Mouse (Mus musculus) intestine, postnatal 0 days (tissue): ENCODE measurements around the gene Gm1113. TPM values are rescaled to one million over a fixed set of nuclear protein-coding genes. Genes with fewer than 3 reads are reported as not detected.

Source experiments
- ATAC-seq: fragments of 200-750 bp; cut with Nextera tagmentation; 2 replicates; pipeline ENCODE4 v1.8.0; 2017; ENCODE audit warnings: mild to moderate bottlenecking, moderate TSS enrichment, moderate library complexity
- H3K27ac ChIP-seq: fragments of 300-500 bp; sonication (generic); 2 replicates; pipeline ENCODE4 v1.5.1; 2014; ENCODE audit warnings: mild to moderate bottlenecking, low read depth, low read length, moderate library complexity
- H3K27me3 ChIP-seq: fragments of 300-500 bp; sonication (generic); replicated peaks from 2 replicates; pipeline ENCODE4 v1.6.1; 2014; ENCODE audit warnings: low read length, mixed read lengths; ENCODE audit not compliant: control insufficient read depth, insufficient read depth
- H3K36me3 ChIP-seq: fragments of 300-500 bp; sonication (generic); 2 replicates; pipeline ENCODE4 v1.6.1; 2014; ENCODE audit warnings: mild to moderate bottlenecking, moderate library complexity; ENCODE audit not compliant: control insufficient read depth, insufficient read depth
- H3K4me1 ChIP-seq: fragments of 300-500 bp; sonication (generic); replicated peaks from 2 replicates; pipeline ENCODE4 v1.6.1; 2014; ENCODE audit warnings: antibody characterized with exemption, low read length, mixed read lengths; ENCODE audit not compliant: control insufficient read depth, insufficient read depth
- H3K4me2 ChIP-seq: fragments of 300-500 bp; sonication (generic); replicated peaks from 2 replicates; pipeline ENCODE4 v1.6.1; 2014; ENCODE audit warnings: low read depth, mild to moderate bottlenecking, moderate library complexity
- H3K4me3 ChIP-seq: fragments of 300-500 bp; sonication (generic); 2 replicates; pipeline ENCODE4 v1.5.1; 2014; ENCODE audit warnings: low read depth, low read length
- H3K9ac ChIP-seq: fragments of 300-500 bp; sonication (generic); 2 replicates; pipeline ENCODE4 v1.6.1; 2014; ENCODE audit warnings: mild to moderate bottlenecking, low read depth, low read length
- H3K9me3 ChIP-seq: fragments of 300-500 bp; sonication (generic); 2 replicates; pipeline ENCODE4 v1.6.1; 2016; ENCODE audit warnings: mixed run types; ENCODE audit not compliant: control insufficient read depth
- CTCF ChIP-seq: sonication (generic); IDR thresholded peaks from 2 replicates; pipeline ENCODE4 v1.5.1; 2016; ENCODE audit warnings: low read depth, mild to moderate bottlenecking, control low read depth, antibody characterized with exemption, moderate library complexity
- WGBS: fragments of 180-500 bp; shearing (Covaris S2); extraction: QIAGEN DNeasy Blood & Tissue Kit; methylation state at CpG from one replicate; pipeline ENCODE4 v1.1.7; 2014; 5-methylcytosine and 5-hydroxymethylcytosine counted together
- polyA plus RNA-seq: library from polyadenylated mRNA; unstranded; fragments of >200 nt; fragmentation: Nextera tagmentation; extraction: Ambion mirVana; gene quantifications from 2 replicates; pipeline ENCODE4 v1.2.1, GENCODE M21; 2015

The Gm1113 gene
- polyA plus RNA-seq, 1 experiment from 2014 or later, result not detected

GRCm38 (mm10) chr9:35508234-35508633 lies 9.8 kb downstream of the Gm1113 start:
- Histone ChIP-seq H3K4me1 (no peaks in the 10 kb centered on the region), H3K27ac (no peak overlapping the region), H3K27me3 (no peaks in the 10 kb centered on the region), H3K4me3 (no peak overlapping the region), H3K9me3 (no peaks in the 10 kb centered on the region), H3K36me3 (no peaks in the 10 kb centered on the region), H3K9ac (no peak overlapping the region), H3K4me2 (no peak overlapping the region)
- WGBS, result 54% methylated on average over 8 of the region's 8 CpGs
- TF ChIP-seq CTCF, result no peak
- ATAC-seq, result no peak

GRCm38 (mm10) chr9:35502361-35503000 lies 15.6 kb downstream of the Gm1113 start:
- no peak overlapping the region for H3K9ac ChIP-seq
- H3K36me3 ChIP-seq, result peaks cover 12% of the 10 kb centered on the region; the same call in 1 of the 2 replicates
- H3K9me3 ChIP-seq, result no peaks in the 10 kb centered on the region
- no peaks in the 10 kb centered on the region for H3K27me3 ChIP-seq
- H3K4me3 ChIP-seq, result no peak overlapping the region
- ATAC-seq, result no peak
- H3K4me2 ChIP-seq, result no peak overlapping the region
- no peaks in the 10 kb centered on the region for H3K4me1 ChIP-seq
- no peak for TF ChIP-seq CTCF
- WGBS, result 92% methylated on average over 10 of the region's 10 CpGs
- no peak overlapping the region for H3K27ac ChIP-seq

DNA sequence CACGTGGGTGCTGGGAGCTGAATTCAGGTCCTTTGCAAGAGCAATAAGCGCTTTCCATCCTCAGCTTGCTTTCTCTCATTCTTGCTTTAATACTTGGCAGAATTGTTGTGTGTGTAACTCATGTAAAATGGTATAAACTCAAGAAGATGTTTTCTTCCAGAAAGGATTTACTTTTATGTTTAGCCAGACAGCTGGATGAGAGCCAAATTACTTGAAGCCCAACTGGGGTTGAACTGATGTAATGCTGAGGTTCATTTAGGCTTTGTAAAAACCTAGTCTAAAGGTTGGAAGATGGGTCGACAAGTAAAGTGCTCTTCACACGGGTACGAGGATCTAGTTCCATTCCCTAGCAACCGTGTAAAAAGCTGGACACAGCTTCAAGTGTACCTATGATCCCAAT lies 18.1 kb downstream of the Gm1113 start:
- 82% methylated on average over 6 of the region's 6 CpGs for WGBS
- no peaks in the 10 kb centered on the region for H3K9me3 ChIP-seq
- ATAC-seq, result no peak
- no peak for TF ChIP-seq CTCF
- H3K4me1 ChIP-seq, result no peaks in the 10 kb centered on the region; the same call in 1 of the 2 replicates
- peaks cover 12% of the 10 kb centered on the region; the same call in 1 of the 2 replicates for H3K36me3 ChIP-seq
- no peaks in the 10 kb centered on the region for H3K27me3 ChIP-seq
- no peak overlapping the region for H3K4me3 ChIP-seq
- no peak overlapping the region for H3K27ac ChIP-seq
- no peak overlapping the region for H3K4me2 ChIP-seq
- H3K9ac ChIP-seq, result no peak overlapping the region

DNA sequence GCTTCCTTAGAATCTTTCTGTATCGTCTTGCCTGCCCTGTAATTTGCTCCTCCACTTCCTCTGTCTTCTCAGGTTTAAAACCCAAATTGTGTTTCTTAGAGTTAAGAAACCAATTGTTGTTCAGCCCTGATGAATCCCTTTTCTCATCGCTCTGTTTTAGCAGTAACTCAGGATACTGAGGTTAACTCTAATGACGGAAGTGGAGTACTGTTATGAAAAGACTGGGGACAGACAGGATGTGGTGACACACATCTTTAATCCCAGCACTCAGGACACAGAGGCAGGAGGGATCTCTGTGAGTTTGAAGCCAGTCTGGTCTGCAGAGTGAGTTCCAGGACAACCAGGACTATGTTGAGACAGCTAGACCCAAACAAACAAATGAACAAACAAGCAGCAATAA lies 22.6 kb downstream of the Gm1113 start:
- Histone ChIP-seq H3K4me2 (no peak overlapping the region), H3K36me3 (peaks cover 9% of the 10 kb centered on the region; the same call in 1 of the 2 replicates), H3K4me1 (no peaks in the 10 kb centered on the region; the same call in 1 of the 2 replicates), H3K9me3 (no peaks in the 10 kb centered on the region), H3K27ac (no peak overlapping the region), H3K9ac (no peak overlapping the region), H3K4me3 (no peak overlapping the region), H3K27me3 (no peaks in the 10 kb centered on the region)
- no peak for ATAC-seq
- WGBS, result 71% methylated on average over 3 of the region's 3 CpGs
- no peak for TF ChIP-seq CTCF

DNA sequence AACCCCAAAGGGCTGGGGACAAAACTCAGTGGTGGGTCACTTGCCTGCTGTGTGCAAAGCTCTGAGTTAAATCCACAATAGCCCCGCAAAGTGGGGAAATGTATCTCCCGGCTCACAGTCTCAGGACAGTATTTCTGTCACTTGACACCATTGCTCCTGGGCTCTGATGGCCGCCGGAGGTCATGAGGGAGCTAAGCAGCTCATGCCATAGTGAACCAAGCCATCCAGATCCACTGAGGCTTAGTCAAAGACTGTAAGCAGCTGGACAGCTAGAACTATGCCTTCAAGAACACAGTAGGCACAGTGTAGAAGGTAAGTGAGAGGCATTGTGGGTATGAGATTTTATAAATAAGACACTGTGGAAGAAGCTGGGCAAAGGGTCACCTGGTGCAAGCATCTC lies 23.1 kb downstream of the Gm1113 start:
- no peak overlapping the region for H3K9ac ChIP-seq
- H3K36me3 ChIP-seq, result peaks cover 5% of the 10 kb centered on the region; the same call in 1 of the 2 replicates
- H3K9me3 ChIP-seq, result no peaks in the 10 kb centered on the region
- H3K4me2 ChIP-seq, result no peak overlapping the region
- ATAC-seq, result no peak
- no peak for TF ChIP-seq CTCF
- H3K27ac ChIP-seq, result no peak overlapping the region
- no peaks in the 10 kb centered on the region; the same call in 1 of the 2 replicates for H3K4me1 ChIP-seq
- H3K27me3 ChIP-seq, result no peaks in the 10 kb centered on the region
- WGBS, result 74% methylated on average over 4 of the region's 4 CpGs
- no peak overlapping the region for H3K4me3 ChIP-seq

DNA sequence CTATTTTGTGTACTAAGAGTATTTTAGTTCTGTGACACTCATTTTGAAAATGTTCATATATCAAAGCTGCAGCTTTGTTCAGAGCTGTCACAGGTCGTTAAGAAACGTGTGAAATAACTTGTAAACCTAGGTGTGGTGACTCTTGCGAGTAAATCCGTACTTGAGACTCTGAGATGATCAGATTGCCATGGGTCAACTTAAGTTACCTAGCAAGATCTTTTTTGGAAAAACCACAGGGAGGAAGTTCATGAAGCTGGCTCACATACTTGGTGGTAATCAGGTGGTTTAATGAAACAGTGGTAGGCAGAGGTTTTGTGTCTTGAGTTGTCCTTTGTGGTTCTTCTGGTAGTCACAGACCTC lies 24.4 kb downstream of the Gm1113 start:
- H3K9ac ChIP-seq, result no peak overlapping the region
- no peak overlapping the region for H3K27ac ChIP-seq
- H3K4me1 ChIP-seq, result no peaks in the 10 kb centered on the region; the same call in 1 of the 2 replicates
- WGBS, result 34% methylated on average over 4 of the region's 4 CpGs
- H3K4me2 ChIP-seq, result no peak overlapping the region; the same call in 1 of the 2 replicates
- H3K9me3 ChIP-seq, result no peaks in the 10 kb centered on the region
- peak; percentile 51 for ATAC-seq
- H3K4me3 ChIP-seq, result no peak overlapping the region
- no peak for TF ChIP-seq CTCF
- no peaks in the 10 kb centered on the region for H3K27me3 ChIP-seq
- peaks cover 16% of the 10 kb centered on the region for H3K36me3 ChIP-seq
